Comparison of ENCODE assay signal across 8 mouse cellular contexts in the genomic region with DNA sequence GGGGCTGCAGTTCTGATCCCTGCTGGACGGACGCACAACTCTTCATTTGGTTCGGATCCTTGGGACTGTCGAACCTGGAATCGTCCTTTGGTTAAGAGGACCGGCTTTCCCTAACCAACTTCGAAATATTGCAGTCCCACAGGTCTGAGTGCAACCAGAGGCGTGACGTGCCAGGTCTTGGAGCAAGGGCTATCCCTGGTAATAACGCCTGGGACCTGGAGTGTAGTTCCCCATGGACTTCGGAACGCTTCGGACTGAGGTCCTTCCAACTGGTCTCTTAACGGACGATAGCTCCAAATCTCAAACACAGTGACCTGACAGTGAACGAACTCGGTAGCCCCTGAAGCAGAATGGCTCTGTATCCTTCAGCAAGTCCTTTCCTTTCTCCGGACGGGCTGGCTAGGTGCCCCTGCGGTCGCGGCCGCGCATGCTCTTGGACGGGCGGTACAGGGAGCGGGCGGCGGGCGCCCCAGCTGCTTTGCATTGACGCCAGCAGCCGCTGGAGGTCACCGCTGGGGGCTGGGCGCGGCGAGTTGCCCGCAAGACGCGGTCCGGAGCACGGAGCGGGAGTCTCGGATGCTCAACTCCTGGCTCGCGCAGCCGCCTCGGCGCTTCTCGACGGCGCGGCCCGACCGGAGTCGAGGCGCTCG. TPM values are rescaled to one million over a fixed set of nuclear protein-coding genes. Genes with fewer than 3 reads are reported as not detected.
A peak's percentile ranks its signal among the peaks of the same experiment; 100 is the strongest.
DNase-seq lines count a peak whose midpoint lies in the region; ATAC-seq and TF ChIP-seq lines count a peak whose summit lies in the region.

No protein-coding gene starts in this region.

- peak overlapping the region; percentile 34 for H3K4me3 ChIP-seq in cortical plate, adult 2 months (ENCODE audit: insufficient read depth, low read length)
- H3K4me3 ChIP-seq in macrophage (ENCODE audit: inconsistent target) = peak overlapping the region; percentile 47

- no peak for TF ChIP-seq CTCF in cortical plate, adult 2 months (IDR thresholded peaks at IDR 0.05; ENCODE audit: extremely low read depth, insufficient read depth, low read length)

- DNase-seq in gastrocnemius, postnatal 14 days = peak; percentile 95
- DNase-seq in left cerebral cortex, adult 8-10 months (ENCODE audit: low spot score in 2 of 2) = peak; percentile 74 to 75
- peak; percentile 93 for DNase-seq in retina, postnatal 1 day
- DNase-seq in thymus, postnatal 36 days = peak; percentile 93 to 96

- peak; percentile 79 for ATAC-seq in activated CD4-positive, CD25-positive, alpha-beta regulatory T cell, adult 4 months
- ATAC-seq in inflammation-experienced regulatory T-cells, adult 6 months = peak; percentile 79

- intact Hi-C loops in gastrocnemius, postnatal 14 days (cut with DNase I; ENCODE audit: low total_unique reads) = loop anchor here (5.0 kb wide), 1 partner anchor 94 kb away; no protein-coding TSS in a partner anchor

- 2% methylated on average over 57 of the region's 57 CpGs for WGBS in macrophage (ENCODE audit: missing documents)

- peaks cover 38% of the 10 kb centered on the region for H3K79me2 ChIP-seq in macrophage (ENCODE audit: inconsistent target)

- no peaks in the 10 kb centered on the region for H3K36me3 ChIP-seq in macrophage (ENCODE audit: inconsistent target)

- peak overlapping the region; percentile 96 for H3K27ac ChIP-seq in cortical plate, adult 2 months (ENCODE audit: insufficient read depth, low read length)
- peak overlapping the region; percentile 61 for H3K27ac ChIP-seq in macrophage

- H3K4me1 ChIP-seq in cortical plate, adult 2 months (ENCODE audit: control insufficient read depth, insufficient read depth, low read length) = no peaks in the 10 kb centered on the region

- 0 out of 2 replicates have a peak, but pooled peaks have one; percentile 28 for TF ChIP-seq POLR2A in cortical plate, adult 2 months (IDR thresholded peaks at IDR 0.05; ENCODE audit: extremely low read depth, insufficient read depth, low read length)

RNA-seq across cellular contexts. Expression of gene Pde8a, which starts 0.6 kb away (rescaled TPM):
- polyA plus RNA-seq in activated CD4-positive, CD25-positive, alpha-beta regulatory T cell, adult 4 months (2017; shearing (Covaris generic)) = 1 to 10 TPM; 1.1 to 2.3 TPM
- 13.1 and 16.1 TPM in 2 replicates for polyA plus RNA-seq in cortical plate, adult 2 months (2012; rRNA removed)
- 1 to 10 TPM; 6.7 to 7.0 TPM for total RNA-seq in gastrocnemius, postnatal 14 days (2021)
- polyA plus RNA-seq in inflammation-experienced regulatory T-cells, adult 6 months (2017; shearing (Covaris generic)) = 1 to 10 TPM in 2 of 3 experiments, under 1 TPM in 1; 0.58 to 2.5 (median 1.8) TPM
- 10 to 100 TPM; 12.5 to 16.6 (median 14.5) TPM for total RNA-seq in left cerebral cortex, adult 8-10 months (2022)
- total RNA-seq in macrophage (2018; cell fraction: chromatin; rRNA removed) = 10 to 100 TPM; 28.1 to 73.3 (median 48.2) TPM
- 10 to 100 TPM; 17.4 to 25.5 (median 20.3) TPM for total RNA-seq in macrophage (2018; cell fraction: cytosol; rRNA removed)
- total RNA-seq in macrophage (2018; cell fraction: nucleus; rRNA removed) = 10 to 100 TPM; 25.9 to 69.3 (median 37.5) TPM
- polyA plus RNA-seq in macrophage (2018) = 18.3 to 37.2 TPM (median 28.5 TPM) in 3 replicates

Comparison
In these comparisons a context has a peak if more than half of its experiments do, and no peak if none do; other contexts are left out.
1. Peak in every context shown above with its lines: DNase-seq, ATAC-seq, H3K4me3 ChIP-seq and H3K27ac ChIP-seq.